Mouse (Mus musculus) bone marrow macrophage, adult 2 months (primary cell): Measurements from ENCODE around the gene Nptx1. TPM values are rescaled to one million over a fixed set of nuclear protein-coding genes. Genes with fewer than 3 reads are reported as not detected.

Source experiments
- H3K27ac ChIP-seq: 2 replicates; pipeline ENCODE4 v1.5.1; 2012; ENCODE audit warnings: low read depth, low read length; ENCODE audit not compliant: insufficient read depth
- H3K4me1 ChIP-seq: 2 replicates; pipeline ENCODE4 v1.6.1; 2012; ENCODE audit warnings: low read length; ENCODE audit not compliant: control insufficient read depth, insufficient read depth
- H3K4me3 ChIP-seq: 2 replicates; pipeline ENCODE4 v1.5.1; 2012; ENCODE audit warnings: mild to moderate bottlenecking, low read length, moderate library complexity; ENCODE audit not compliant: insufficient read depth
- CTCF ChIP-seq: IDR thresholded peaks from 2 replicates; pipeline ENCODE4 v1.5.1; 2012; ENCODE audit warnings: low read depth, mild to moderate bottlenecking, low read length, moderate library complexity
- POLR2A ChIP-seq: IDR thresholded peaks from 2 replicates; pipeline ENCODE4 v1.6.1; 2012; ENCODE audit warnings: mild to moderate bottlenecking, low read depth, low read length, borderline replicate concordance
- polyA plus RNA-seq: library from polyadenylated mRNA; stranded (reverse); fragments of >200 nt; gene quantifications from 2 replicates; pipeline ENCODE4 v1.2.4, GENCODE M21; 2012; ENCODE audit not compliant: missing spikeins, insufficient read depth, insufficient read length

The Nptx1 gene
- 0.21 and 0.40 TPM in 2 replicates for polyA plus RNA-seq

GRCm38 (mm10) chr11:119547183-119547921, at the start of gene Nptx1:
Gene Nptx1, minus strand, starts transcription at chr11:119547753.
- Histone ChIP-seq H3K4me1 (no peaks in the 10 kb centered on the region), H3K4me3 (peak within 1 kb of the TSS; percentile 54), H3K27ac (no peak within 1 kb of the TSS)
- TF ChIP-seq CTCF (no peak), POLR2A (no peak)

- Histone ChIP-seq H3K27ac (no peak overlapping the region), H3K4me3 (no peak overlapping the region), H3K4me1 (peaks cover 2% of the 10 kb centered on the region; the same call in 1 of the 2 replicates)
- TF ChIP-seq CTCF, result no peak
- no peak for TF ChIP-seq POLR2A
Measured at GRCm38 (mm10) chr11:119593966-119594365, 46.4 kb upstream of the Nptx1 start.

GRCm38 (mm10) chr11:119589242-119589641, 41.7 kb upstream of the Nptx1 start:
- H3K27ac ChIP-seq, result no peak overlapping the region
- no peak overlapping the region for H3K4me3 ChIP-seq
- H3K4me1 ChIP-seq, result peaks cover 3% of the 10 kb centered on the region; the same call in 1 of the 2 replicates
- TF ChIP-seq POLR2A (no peak), CTCF (no peak)

GRCm38 (mm10) chr11:119587112-119587511, 39.6 kb upstream of the Nptx1 start:
- H3K4me3 ChIP-seq, result no peak overlapping the region
- TF ChIP-seq CTCF (no peak), POLR2A (no peak)
- no peak overlapping the region for H3K27ac ChIP-seq
- peaks cover 3% of the 10 kb centered on the region; the same call in 1 of the 2 replicates for H3K4me1 ChIP-seq

GRCm38 (mm10) chr11:119586511-119586910, 39.0 kb upstream of the Nptx1 start:
- H3K4me3 ChIP-seq, result no peak overlapping the region
- H3K27ac ChIP-seq, result no peak overlapping the region
- H3K4me1 ChIP-seq, result peaks cover 3% of the 10 kb centered on the region; the same call in 1 of the 2 replicates
- TF ChIP-seq POLR2A, result no peak
- TF ChIP-seq CTCF, result no peak

GRCm38 (mm10) chr11:119577721-119578120, 30.2 kb upstream of the Nptx1 start:
- Histone ChIP-seq H3K4me3 (no peak overlapping the region), H3K4me1 (peaks cover 6% of the 10 kb centered on the region; the same call in 1 of the 2 replicates), H3K27ac (no peak overlapping the region)
- no peak for TF ChIP-seq CTCF
- no peak for TF ChIP-seq POLR2A

GRCm38 (mm10) chr11:119576855-119577254, 29.3 kb upstream of the Nptx1 start:
- Histone ChIP-seq H3K4me3 (no peak overlapping the region), H3K27ac (no peak overlapping the region), H3K4me1 (peaks cover 6% of the 10 kb centered on the region; the same call in 1 of the 2 replicates)
- TF ChIP-seq POLR2A (no peak), CTCF (no peak)

GRCm38 (mm10) chr11:119572316-119573010, 24.9 kb upstream of the Nptx1 start:
- TF ChIP-seq CTCF, result no peak
- TF ChIP-seq POLR2A, result no peak
- Histone ChIP-seq H3K27ac (no peak overlapping the region), H3K4me1 (no peaks in the 10 kb centered on the region), H3K4me3 (no peak overlapping the region)

- H3K27ac ChIP-seq, result no peak overlapping the region
- no peak for TF ChIP-seq POLR2A
- no peak for TF ChIP-seq CTCF
- H3K4me1 ChIP-seq, result no peaks in the 10 kb centered on the region
- H3K4me3 ChIP-seq, result no peak overlapping the region
Measured at GRCm38 (mm10) chr11:119566188-119566587, 18.6 kb upstream of the Nptx1 start.

- no peak overlapping the region for H3K4me3 ChIP-seq
- H3K27ac ChIP-seq, result no peak overlapping the region
- no peak for TF ChIP-seq POLR2A
- H3K4me1 ChIP-seq, result no peaks in the 10 kb centered on the region
Measured at GRCm38 (mm10) chr11:119565684-119566083, 18.1 kb upstream of the Nptx1 start.
